Mouse (Mus musculus) cerebral cortex, adult 2 months (tissue): Measurements from ENCODE around the gene Nek2.

Experiments
- WGBS: fragments of 180-500 bp; shearing (Covaris S2); methylation state at CpG from one replicate; pipeline ENCODE4 v1.1.7; 2018; 5-methylcytosine and 5-hydroxymethylcytosine counted together

The Nek2 gene

GRCm38 (mm10) chr1:191861247-191861646, 40.0 kb downstream of the Nek2 start:
- 89% methylated on average over 5 of the region's 5 CpGs for WGBS

DNA sequence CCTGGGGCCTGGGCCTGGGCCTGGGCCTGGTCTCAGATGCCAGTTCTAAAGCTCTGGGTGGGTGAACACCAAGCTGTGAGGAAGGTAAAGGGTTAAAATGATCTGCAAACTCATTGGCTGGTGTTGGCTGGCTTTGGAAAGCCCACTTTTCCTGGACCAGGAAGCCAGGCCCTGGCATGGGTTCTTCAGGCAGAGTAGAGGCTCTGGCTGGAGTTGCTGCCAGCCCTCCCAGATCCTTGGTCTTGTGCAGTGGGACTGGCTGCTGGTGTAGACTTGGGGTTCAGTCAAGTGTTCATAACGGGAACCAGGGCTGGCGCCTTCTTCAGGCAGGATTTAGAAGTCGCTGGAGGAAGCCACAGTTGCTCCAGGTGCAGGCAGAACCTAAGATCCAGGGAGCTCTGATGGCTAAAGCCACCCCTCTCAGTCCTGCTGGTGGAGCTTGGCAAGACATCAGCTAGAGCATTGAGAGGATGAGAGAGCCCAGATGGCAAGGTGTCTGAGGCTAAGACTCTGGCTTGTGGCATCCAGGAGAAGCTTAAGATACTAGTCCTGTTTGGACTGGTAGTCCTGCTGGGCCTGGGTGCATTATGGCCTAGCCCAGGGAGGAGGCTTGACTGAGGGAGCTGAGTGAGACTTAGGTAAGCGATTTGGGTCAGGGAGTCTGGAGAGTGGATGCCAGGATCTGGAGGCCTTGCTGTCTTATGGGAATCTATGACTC, 42.7 kb downstream of the Nek2 start:
- 77% methylated on average over 4 of the region's 4 CpGs for WGBS

GRCm38 (mm10) chr1:191864551-191865027, 43.3 kb downstream of the Nek2 start:
- 84% methylated on average over 8 of the region's 8 CpGs for WGBS

DNA sequence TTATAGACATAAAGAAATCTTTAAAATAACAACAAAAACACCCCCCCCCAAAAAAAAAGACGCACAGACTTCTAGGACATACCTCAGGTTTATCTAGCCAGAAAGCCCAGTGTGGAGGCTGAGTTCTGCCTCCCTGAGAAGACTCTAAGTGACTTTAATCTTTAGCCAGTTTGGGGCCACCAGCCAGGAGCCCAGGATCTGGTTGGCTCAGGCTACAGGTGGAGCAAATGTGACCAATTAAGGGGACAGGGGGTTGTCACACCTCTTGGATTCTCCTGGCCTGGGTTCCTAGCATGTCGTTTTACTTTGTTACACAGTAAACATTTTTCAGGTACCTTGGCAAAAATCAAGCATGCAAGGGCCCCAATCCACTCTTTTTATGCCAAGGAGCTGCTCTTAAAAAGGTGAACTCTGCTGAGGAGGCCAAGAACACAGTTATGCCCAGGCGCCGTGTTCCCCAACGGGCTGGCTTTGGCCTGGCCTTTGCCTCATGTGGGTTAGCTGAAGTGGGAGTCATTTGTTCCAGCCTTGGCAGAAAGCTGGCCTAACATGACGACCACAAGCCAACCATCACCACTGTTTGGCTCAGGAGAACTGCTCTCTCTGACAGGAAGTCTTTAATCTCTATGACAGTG, 50.9 kb downstream of the Nek2 start:
- WGBS: 94% methylated on average over 6 of the region's 6 CpGs

- WGBS: 93% methylated on average over 7 of the region's 7 CpGs
Measured at GRCm38 (mm10) chr1:191875006-191875405, 53.8 kb downstream of the Nek2 start.

DNA sequence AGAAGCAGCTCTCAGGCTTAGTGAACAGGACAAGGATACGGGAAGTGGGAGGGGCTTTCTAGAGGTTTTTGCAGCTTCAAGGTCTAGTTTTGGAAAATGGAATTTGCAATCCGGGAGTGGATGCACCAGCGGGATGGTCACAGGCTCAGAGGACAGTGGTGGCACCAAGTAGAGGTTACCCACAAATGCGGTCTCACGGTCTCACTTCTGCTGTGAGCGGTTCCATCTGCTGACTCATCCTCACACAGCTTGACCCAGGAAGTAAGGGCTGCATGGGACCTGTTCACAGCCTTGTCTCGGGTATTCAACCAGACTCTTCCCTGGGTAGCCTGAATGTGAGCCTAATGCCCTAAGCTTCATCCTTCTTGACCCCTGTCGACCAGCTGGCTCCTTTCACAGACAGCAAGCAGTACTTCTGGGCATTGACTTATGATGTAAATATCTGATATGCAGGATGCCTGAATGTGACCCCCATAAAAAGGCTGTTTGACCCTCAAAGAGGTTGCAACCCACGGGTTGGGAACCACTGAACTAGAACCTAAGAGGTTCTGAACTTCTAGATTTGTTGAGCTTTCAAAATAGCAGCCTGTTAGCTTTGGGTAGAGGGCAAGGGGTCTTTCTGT, 54.5 kb downstream of the Nek2 start:
- 84% methylated on average over 9 of the region's 9 CpGs for WGBS

DNA sequence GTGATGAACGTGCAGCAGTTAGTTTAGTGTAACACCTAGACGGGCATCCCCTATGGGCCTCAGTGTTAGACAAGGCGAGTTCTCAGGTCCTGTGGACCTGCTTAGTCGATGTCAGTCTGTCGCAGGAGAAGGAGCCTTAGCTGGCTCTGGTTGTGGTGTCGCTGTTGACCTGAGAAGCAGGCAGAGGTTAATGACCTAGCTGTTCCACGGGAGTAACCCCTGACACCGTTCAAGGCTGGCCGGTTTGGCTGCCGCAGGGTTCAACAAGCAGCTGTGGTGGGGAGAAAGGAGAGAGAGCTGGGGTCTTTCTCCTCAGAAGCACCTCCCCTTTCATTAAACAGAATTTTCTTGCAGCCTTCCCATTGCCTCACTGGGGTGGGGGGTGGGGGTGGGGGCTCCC, 56.4 kb downstream of the Nek2 start:
- 89% methylated on average over 10 of the region's 10 CpGs for WGBS

DNA sequence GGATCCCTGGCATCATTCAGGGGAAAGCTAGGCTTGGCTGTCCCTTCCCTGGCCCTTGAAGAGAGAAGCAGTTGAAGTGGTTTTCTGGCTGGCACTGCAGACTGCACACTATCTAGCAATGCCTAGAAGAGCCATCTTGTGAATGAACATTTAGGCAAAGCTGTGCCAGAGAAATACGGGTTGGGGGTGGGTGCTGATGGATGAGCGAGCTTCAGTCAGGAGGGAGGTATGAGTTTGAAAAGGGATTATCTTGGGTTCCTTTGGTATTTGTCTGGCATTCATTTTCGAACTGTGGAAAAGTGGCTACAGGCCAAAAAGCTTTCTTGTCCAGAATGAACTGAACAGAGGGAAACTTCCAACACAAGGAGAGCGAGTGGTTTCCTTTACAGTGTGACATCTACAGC, 57.3 kb downstream of the Nek2 start:
- WGBS: 42% methylated on average over 4 of the region's 4 CpGs

DNA sequence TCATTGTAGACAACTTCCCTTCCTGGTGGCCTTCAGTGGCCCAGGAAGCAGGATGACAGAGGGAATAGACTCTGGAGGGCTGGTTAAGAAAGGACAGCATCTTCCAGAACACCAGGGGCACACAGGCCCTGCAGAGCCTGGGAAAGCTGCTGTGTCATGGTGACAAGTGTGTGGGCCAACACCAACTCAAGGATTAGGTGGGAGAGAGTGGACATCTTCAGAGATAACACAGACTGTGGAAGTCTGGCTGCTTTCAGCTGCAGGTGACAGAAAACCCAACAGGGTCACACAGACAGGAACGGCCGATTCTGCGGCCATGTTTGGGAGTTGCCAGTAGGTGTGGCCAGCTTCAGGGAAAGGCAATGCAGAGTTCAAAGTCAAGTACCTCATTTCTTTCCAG, 59.0 kb downstream of the Nek2 start:
- 93% methylated on average over 3 of the region's 3 CpGs for WGBS

DNA sequence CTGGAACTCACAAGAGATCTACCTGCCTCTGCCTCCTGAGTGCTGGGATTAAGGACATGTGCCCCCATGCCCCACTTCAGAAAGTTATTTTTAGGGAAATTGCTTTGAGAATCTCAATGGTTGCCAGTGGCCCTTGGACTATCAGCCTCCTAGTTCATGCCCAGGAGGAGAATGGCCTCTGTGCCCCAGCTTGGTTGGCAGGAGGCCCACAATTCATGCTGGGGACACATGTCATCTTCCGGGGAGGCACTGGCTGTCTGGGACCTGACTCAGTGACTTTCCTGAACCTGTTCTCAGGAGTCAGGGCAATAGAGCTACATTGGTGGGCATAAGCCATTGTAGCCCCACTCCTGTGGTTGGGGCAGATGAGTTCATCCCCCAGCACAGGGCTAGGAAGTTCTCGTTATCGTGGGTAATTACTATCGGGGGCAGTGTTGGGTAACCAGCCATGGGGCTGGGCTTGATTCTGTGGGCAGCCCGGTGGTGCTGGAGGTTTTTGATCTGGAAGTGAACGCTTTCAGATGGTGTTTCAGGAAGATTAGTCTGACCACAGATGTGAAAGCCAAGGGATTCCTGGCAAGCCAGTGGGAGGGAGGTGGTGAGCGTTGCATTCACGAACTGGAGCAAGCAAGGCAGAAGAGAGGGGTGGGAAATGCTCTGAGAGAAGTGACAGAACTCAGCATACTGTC, 59.8 kb downstream of the Nek2 start:
- WGBS: 50% methylated on average over 8 of the region's 8 CpGs

GRCm38 (mm10) chr1:191881663-191882062, 60.4 kb downstream of the Nek2 start:
- WGBS: 76% methylated on average over 2 of the region's 2 CpGs
